Mouse (Mus musculus): ENCODE measurements at regions not wholly inside any gene's neighbourhood (a gene's known extent, or its start where the extent isn't known, plus 50 kb on each side); places are given as distances from the start of the nearest gene placed in this dataset.
A peak's percentile ranks its signal among the peaks of the same experiment; 100 is the strongest.

DNA sequence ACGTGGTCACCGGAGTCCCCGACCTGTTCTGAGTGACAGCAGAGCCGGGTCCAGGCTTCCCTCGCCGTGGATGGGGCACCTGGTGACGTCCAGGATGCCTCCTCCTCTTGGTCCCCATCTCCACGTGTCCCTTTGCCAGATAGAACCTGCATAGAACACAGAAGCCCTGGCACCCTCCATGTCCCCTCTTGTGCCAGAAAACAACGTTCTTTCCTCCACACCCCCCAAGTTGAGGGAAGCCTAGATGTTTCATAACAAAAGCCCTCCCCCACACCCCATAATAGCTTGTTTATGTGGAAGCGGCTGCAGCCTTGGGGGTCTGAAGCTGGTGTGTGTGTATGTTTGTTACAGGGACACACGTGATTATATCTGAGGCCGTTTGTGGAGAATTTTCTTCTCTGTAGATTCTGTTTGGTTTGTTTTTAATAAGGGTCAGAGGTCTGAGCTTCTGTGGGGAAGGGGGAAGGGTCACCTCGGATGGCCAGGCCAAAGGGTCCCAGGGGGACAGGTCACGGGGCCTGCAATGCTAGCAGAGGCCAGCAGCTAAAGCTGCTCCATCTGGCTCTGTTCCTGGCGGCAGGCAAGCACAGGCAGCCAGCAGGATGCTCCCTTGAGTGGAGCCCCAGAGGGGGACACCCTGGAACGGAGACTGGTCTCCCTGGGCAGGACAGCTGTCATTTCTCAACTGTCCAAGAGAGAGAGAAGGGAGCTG, 64.2 kb downstream of the Cstad start:
- no peaks in the 10 kb centered on the region for H3K27me3 ChIP-seq (replicated peaks; ENCODE audit: control insufficient read depth, insufficient read depth, low read length)
- DNase-seq: peak; percentile 89
- H3K36me3 ChIP-seq (ENCODE audit: control insufficient read depth, insufficient read depth, low read length): no peaks in the 10 kb centered on the region
- peaks cover 41% of the 10 kb centered on the region for H3K4me1 ChIP-seq (ENCODE audit: control insufficient read depth, insufficient read depth, low read length)
- H3K4me3 ChIP-seq (ENCODE audit: insufficient read depth, low read depth, low read length): peak overlapping the region; percentile 42
- TF ChIP-seq CTCF (conservative IDR thresholded peaks at IDR 0.05; ENCODE audit: insufficient read depth, insufficient read length, low read depth, low read length) (no peak), POLR2A (IDR thresholded peaks at IDR 0.05; ENCODE audit: low read depth, low read length) (no peak)
- 2% methylated on average over 16 of the region's 16 CpGs for WGBS
- peak overlapping the region; percentile 98 for H3K27ac ChIP-seq (ENCODE audit: insufficient read depth, low read depth, low read length)

All from kidney, adult 2 months (tissue).